Mouse (Mus musculus) left cerebral cortex, adult 18-20 months (tissue): Measurements from ENCODE around the gene Ube2e2. TPM values are rescaled to one million over a fixed set of nuclear protein-coding genes. Genes with fewer than 3 reads are reported as not detected.
"Not testable (repeated sequence)": the region's sequence is repeated elsewhere in the genome, so short reads cannot be mapped to it uniquely, and the experiment has no call there.

Source experiments
- DNase-seq, 2 experiments: peaks; one replicate each; pipeline ENCODE4 v3.0.0; 2021 to 2022; ENCODE audit warnings: low spot score in 2 of 2, mixed read lengths in 1 of 2
- total RNA-seq, 2 experiments: library from RNA; stranded (reverse); gene quantifications; 2 replicates each; pipeline ENCODE4 v1.2.3; 2021

Ube2e2 gene
- total RNA-seq, 2 experiments from 2014 or later: 173 to 178 TPM

DNA sequence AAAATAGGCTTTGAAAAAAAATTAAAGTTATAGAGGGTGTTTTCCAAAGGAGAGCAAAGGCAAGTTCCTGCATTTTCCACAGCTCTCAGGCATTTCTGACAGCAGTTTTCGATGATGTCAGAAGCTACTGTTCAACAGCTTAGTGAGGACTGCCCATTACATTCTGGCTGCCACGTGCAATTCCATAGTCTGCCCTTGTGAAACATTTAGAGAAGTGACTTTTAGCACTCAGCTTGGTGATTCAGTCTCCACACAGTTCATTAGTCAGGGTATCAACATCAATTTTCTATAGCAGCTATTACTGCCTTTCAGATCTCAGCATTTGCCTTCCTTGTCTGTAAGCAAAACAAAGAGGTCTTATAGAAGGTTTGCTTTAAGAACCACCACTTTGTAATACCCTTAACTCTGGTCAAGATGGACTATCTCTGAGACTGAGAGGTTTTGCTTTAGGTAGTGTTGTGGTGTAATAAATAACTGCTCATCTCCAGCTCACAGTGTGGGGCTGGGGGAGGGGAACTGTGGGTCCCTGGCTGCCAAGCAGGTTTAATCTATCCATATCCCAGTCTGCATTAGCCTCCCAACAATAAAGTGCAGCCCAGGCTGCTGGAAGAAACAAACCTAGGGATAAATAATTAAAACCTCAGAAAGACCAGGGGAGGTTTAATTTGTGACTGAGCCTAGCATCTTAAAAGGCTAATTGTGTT lies 255.2 kb downstream of the Ube2e2 start:
- no peak for DNase-seq

DNA sequence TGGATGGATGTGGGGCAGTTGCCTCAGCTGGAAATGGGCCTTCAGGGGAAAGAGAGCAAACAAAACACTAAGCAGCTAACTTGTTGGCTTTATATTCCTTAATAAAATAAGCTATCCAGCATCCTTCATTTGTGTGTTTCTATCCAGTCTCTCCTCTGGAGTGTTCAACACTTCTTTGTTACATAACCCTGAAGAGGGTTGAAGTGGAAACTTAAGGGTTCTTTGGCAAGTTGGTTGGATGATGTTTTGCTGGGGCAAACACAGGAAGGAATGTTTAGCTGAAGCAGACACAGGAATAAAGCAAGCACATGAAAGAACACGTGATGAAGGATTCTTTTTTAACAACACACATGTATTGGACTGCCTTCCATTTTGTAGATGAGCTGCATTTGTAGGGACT lies 256.3 kb downstream of the Ube2e2 start:
- DNase-seq: no peak

DNA sequence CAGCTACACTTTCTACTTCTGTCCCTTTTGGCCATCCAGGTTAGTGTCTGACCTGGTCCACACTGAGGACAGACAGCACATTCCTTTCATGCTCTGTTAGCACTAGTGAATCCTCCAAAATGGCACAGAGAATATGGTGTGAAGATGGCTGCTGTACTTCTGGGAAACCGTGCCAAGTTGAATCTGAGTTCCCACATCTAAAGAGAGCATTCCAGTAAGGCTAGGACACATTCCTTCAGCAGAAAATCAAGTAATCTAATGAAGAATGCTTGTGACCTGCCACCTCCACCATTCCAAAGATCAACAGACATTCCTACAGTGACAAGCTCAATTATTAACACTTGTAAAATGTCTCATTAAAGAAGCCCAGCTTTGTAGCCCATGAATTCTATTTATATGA lies 265.9 kb downstream of the Ube2e2 start:
- no peak for DNase-seq

DNA sequence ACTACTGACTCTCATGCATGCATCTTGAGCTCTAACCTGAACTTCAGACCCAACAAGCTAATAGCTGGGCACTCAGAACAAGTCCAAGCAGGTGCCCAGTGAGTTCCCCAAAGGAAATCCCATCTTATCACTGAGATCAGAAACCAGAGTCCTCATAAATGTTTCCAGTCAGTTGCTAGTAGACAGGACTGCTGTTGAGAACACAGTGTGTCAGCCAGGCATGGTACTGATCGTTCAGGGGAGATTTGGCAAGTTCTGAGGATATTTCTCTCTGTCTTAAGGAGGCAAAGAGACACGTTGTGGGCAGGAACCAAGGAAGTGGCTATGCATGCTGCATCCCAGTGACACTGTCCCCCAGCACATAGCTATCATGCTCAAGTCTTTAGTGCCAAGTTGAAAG lies 275.5 kb downstream of the Ube2e2 start:
- DNase-seq: peak in 1 of 2 experiments; percentile 17

- no peak for DNase-seq
Measured at GRCm38 (mm10) chr14:18601927-18602326, 292.1 kb downstream of the Ube2e2 start.

- no peak for DNase-seq
Measured at GRCm38 (mm10) chr14:18586239-18587034, 307.6 kb downstream of the Ube2e2 start.

- DNase-seq: peak in 1 of 2 experiments; percentile 16
Measured at GRCm38 (mm10) chr14:18581735-18582134, 312.3 kb downstream of the Ube2e2 start.

- no peak for DNase-seq
Measured at GRCm38 (mm10) chr14:18574756-18575155, 319.3 kb downstream of the Ube2e2 start.

DNA sequence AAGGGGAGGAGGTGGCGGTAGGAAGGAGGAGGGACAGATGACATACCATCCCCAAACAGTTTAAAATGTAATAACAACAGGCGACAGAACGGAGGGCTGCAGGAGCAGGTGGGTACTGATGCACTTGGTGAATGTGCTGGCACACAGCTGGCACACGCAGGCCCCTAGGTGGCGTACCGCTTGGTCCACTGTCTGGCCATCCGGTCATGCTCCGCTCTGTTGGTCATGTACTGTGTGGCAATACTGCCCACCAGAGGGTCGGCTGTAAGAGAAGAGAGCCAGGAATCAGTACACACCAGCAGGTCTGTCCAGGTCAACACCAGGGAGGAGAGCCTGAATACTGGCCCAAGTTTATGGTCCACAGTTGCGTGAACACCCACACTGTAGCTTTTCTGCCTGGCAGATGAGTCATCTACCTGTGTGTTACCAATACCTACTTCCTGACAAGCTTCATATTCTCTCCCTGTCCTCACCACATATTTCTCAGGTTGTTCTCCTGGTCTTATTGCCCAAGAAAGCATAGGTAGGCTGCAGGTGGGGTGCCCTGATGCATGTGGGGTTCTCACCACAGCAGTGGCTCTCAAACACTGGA lies 319.8 kb downstream of the Ube2e2 start:
- DNase-seq: no peak

DNA sequence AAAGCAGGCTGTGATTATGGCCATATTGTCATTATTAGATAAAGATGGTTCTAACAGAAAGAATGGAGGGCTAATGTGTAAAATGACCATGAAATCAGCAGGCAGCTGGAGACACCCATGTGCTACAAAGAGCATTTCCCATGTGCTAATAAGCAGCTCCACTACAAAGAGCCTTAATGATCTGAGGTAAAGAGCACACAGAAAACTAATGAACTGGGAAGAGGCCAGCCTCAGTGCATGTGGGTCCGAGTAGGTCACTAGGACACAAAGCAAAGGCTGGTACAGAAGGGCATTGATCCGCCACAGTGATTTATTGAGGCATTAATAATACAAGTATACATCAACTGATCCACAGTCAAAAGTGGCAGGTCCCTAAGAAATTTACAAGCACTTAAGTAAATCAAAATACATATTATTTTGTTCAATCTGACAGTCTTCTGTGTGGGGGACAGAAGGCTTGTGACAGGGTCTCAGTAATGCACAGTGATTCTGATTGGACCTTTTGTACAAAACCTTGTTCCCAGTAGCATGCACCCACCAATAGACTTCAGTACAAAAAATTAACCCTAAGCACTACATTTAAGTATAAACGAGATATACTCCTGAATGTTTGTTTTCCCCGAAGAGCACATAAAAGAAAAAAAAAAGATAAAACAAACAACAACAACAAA lies 320.6 kb downstream of the Ube2e2 start:
- DNase-seq: no peak

- no peak for DNase-seq
Measured at GRCm38 (mm10) chr14:18572852-18573251, 321.2 kb downstream of the Ube2e2 start.

DNA sequence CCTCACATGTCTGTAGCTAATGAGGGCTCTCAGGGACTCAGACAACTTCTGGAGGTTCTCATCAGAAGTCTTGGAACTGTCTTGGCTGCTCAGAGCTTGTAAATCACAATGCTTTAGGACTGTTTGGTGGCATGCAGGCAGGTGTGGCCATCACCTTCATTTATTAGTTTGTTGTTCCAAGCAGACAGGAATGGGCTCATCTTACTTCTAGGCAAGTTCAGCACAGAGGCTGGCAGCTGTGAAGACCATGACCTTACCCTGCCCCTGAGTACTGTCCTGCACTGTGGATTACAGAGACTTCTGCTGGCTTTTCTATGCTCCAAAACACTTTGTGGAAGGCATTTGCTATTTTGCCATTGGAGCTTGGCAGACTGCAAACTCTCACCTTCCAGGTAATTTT lies 324.5 kb downstream of the Ube2e2 start:
- no peak for DNase-seq

DNA sequence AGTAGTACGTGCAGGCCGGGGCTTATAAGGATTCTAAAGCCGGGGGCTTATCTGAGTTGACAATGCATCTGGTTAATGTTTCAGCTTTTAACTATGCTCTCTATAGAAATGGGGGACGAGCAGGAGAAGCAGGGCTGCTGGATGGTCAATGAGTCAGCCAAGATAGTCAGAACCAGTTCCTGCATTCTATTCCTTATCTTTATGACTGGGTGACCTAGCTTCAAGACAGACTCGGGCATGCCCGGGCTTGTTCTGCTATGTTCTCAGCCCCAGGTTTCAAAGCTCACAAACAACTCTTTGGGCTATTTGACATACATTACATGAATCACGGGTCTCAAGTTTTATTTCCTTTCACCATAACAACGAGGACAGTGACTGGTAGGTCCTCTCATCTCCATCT lies 329.1 kb downstream of the Ube2e2 start:
- DNase-seq: not testable (repeated sequence)

GRCm38 (mm10) chr14:18555287-18555686 lies 338.8 kb downstream of the Ube2e2 start:
- peak; percentile 21 to 38 for DNase-seq

GRCm38 (mm10) chr14:18554627-18554988 lies 339.5 kb downstream of the Ube2e2 start:
- no peak for DNase-seq

DNA sequence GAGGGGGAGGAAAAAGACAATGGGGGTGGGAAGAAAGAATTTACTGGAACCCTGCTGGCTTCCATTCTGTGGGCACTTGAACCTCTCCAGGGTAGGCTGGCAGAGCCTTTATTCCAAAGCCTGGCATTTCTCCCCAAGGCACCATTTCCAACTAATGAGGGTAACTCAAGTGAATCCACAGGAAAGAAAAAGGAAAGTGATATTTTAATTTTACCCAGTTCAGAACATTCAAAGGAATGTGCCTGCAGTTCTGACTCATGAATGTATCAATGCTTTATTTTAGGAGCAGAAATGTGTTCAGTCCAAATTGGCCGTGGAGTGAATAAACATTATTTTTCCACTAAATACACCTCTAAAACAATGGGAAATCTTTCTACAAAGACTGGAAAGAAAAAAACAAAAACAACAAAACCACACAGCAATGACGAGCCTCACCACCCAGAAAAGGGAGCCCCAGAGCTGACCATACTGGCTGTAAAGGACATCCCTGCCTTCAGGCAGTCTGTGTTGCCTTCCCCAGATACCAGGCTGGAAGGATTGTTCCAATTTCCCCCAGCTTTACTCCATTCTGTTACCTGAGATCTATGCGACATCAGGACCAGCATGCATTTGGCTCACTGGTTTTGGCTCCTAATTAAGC lies 340.0 kb downstream of the Ube2e2 start:
- DNase-seq: peak; percentile 30 to 52

DNA sequence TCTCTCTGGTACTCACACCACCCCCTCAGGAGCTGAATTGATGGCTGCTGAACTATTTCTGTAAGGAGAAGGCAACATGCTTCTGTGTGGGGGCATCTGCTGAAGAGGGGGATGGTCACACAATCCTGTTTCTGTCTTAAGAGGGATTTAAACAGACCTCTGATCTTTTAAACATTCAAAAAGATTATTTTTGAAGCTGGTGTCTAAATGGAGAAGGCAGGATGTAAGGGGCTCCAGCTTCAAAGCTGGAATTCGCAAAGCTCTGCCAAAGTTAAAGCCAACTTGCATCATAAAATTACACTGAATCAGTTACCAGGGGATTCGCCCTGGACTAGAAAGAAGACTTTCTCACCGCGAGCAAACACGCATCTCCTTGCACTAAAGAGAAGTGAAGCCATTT lies 346.5 kb downstream of the Ube2e2 start:
- DNase-seq: peak; percentile 18 to 38

DNA sequence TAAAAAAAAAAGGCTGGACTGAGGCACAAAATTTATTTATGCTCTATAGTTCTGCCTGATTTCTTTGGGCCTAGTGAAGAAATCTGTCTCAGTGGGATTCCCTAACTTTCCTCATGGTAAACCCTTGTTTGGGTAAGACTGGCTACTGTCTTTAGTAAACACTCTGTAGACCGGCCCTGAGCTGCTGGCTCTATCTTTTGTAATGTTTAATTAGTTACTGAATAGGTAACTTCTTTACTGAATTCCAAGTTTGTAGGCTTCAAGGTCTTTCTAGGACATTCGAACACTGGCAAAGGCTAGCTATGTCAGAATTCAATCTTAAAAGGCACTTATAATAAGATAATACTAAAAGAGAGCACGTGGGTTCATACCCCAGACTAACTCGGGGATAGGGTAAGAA lies 355.0 kb downstream of the Ube2e2 start:
- DNase-seq: not testable (repeated sequence)

GRCm38 (mm10) chr14:18530899-18531298 lies 363.2 kb downstream of the Ube2e2 start:
- no peak for DNase-seq

DNA sequence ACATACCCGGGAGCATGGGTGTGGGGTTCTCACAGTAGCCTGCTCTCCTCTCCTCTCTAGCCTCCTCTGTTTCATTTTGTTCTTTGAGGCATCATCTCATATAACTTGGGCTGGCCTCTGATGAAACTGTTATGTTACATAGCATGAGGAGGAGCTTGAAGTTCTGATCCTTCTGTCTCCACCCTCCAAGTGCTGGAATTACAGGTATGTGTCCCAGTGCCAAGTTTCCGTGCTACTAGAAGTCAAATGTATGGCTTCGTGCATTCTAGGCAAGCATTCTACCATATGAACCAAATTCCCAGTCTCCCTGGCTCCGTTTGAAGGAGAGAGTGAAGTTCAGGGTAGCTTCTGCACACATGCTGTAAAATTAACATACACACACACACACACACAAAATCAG lies 363.6 kb downstream of the Ube2e2 start:
- no peak for DNase-seq
